Mouse (Mus musculus) C2C12 (cell line): Measurements from ENCODE around the gene Tex36. TPM values are rescaled to one million over a fixed set of nuclear protein-coding genes. Genes with fewer than 3 reads are reported as not detected.

Experiments used
- H3K27me3 ChIP-seq: one replicate; pipeline ENCODE4 v1.6.1; 2011; ENCODE audit not compliant: control insufficient read depth, insufficient read depth, insufficient read length
- H3K36me3 ChIP-seq: one replicate; pipeline ENCODE4 v1.6.1; 2011; ENCODE audit not compliant: control insufficient read depth, insufficient read depth
- H3K4me3 ChIP-seq: one replicate; pipeline ENCODE4 v1.5.1; 2011; ENCODE audit warnings: mild to moderate bottlenecking, control low read depth; ENCODE audit not compliant: poor library complexity, insufficient read depth, severe bottlenecking
- H3K79me2 ChIP-seq: one replicate; pipeline ENCODE4 v1.6.1; 2011; ENCODE audit not compliant: control insufficient read depth, insufficient read depth
- H3K79me3 ChIP-seq: one replicate; pipeline ENCODE4 v1.6.1; 2011; ENCODE audit warnings: low read depth, control low read depth
- H3ac ChIP-seq: one replicate; pipeline ENCODE3; 2011; ENCODE audit warnings: low read depth; ENCODE audit not compliant: control insufficient read depth, insufficient read length
- CEBPB ChIP-seq: IDR thresholded peaks from one replicate; pipeline ENCODE4 v1.6.1; 2011; ENCODE audit warnings: low read depth, mild to moderate bottlenecking, control low read depth, moderate library complexity
- CTCF ChIP-seq: IDR thresholded peaks from one replicate; pipeline ENCODE4 v1.5.1; 2011; ENCODE audit not compliant: control insufficient read depth, insufficient read depth, insufficient read length
- FOSL1 ChIP-seq: IDR thresholded peaks from one replicate; pipeline ENCODE4 v1.8.0; 2011; ENCODE audit warnings: mild to moderate bottlenecking, low read length; ENCODE audit not compliant: poor library complexity, insufficient read depth, severe bottlenecking
- MAX ChIP-seq: IDR thresholded peaks from one replicate; pipeline ENCODE4 v1.6.1; 2011; ENCODE audit warnings: mild to moderate bottlenecking, control low read depth
- MYOD1 ChIP-seq: IDR thresholded peaks from one replicate; pipeline ENCODE4 v1.6.1; 2011; ENCODE audit warnings: low read depth; ENCODE audit not compliant: control insufficient read depth, insufficient read length
- MYOG ChIP-seq: IDR thresholded peaks from one replicate; pipeline ENCODE4 v1.6.1; 2011; ENCODE audit not compliant: control insufficient read depth, insufficient read length; ENCODE audit errors: extremely low read depth
- USF1 ChIP-seq: IDR thresholded peaks from one replicate; pipeline ENCODE4 v1.6.1; 2011; ENCODE audit warnings: low read depth, mild to moderate bottlenecking, control low read depth, moderate library complexity
- polyA plus RNA-seq: library from polyadenylated mRNA; unstranded; fragments of >200 nt; fragmentation: generic; extraction: Trizol; gene quantifications from one replicate; pipeline ENCODE4 v1.2.1, GENCODE M21; 2012; ENCODE audit warnings: missing spikeins

The Tex36 gene
- polyA plus RNA-seq, 1 experiment, result not detected

DNA sequence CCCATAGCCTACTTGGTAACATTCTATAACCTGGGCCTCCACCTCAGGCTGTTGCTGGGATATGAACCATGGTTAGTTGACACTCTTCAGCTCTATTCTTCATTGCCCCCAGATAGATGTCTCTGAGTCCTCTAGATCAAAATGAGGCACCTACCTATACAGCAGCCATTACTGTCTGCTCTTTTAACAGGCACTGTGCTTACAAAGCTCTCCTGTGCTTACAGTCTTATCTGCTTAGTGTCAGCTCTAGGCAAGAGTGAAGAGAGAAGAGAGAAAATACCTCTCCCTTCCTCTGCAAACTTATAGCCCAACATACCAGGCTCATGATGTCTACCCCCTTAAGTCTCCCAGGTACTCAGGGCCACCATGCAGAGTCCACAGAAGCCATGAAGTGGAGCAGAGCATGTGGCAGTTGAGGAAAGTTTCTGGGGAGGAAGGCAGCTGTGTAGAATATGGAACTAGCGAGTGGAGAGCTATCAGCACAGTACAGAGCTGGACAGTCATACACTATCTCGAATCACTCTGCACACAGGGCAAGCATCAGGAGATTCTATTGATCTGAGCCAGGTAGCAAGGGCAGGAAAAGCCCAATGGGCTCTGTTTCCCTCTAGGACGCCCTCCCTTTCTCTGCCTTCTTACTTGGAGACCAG is 38.7 kb downstream of the Tex36 start:
- no peak overlapping the region for H3K4me3 ChIP-seq
- H3K79me2 ChIP-seq, result no peaks in the 10 kb centered on the region
- TF ChIP-seq MAX, result no peak
- peaks cover 7% of the 10 kb centered on the region for H3K27me3 ChIP-seq
- no peaks in the 10 kb centered on the region for H3K79me3 ChIP-seq
- no peak overlapping the region for H3ac ChIP-seq
- no peaks in the 10 kb centered on the region for H3K36me3 ChIP-seq

DNA sequence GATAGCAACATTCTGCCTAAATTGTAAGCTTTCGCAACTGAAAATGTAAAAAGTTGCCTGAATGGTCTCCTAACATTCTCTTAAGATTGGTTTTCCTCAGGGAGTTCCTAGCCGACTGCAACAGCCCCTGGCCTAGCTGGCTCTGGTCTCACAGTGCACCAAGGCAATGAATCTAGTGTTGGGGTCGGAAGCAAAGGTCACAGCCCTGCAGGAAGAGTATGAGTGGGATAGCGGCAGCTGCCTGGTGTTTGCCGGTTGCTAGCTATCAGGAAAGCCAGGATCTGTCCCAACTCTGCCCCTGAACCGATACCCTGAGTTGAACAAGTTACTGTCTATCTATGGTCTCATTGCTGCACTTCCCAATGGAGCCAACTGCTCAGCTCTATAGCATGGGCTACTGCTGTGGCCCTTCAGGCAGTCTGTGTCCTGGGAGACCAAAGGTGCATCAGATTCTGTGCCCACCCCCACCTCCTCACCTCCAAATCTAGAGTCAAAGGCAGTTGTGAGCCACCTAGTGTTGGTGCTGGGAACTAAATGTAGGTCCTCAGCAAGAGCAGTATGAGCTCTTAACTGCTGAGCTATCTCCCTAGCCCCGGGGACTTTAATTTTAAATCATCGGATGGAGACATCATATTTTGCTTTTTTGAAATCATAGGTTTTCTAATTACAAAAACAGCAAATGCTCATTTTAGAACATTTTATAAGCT is 46.0 kb downstream of the Tex36 start:
- H3K4me3 ChIP-seq, result no peak overlapping the region
- H3K27me3 ChIP-seq, result peaks cover 7% of the 10 kb centered on the region
- H3K79me3 ChIP-seq, result no peaks in the 10 kb centered on the region
- H3ac ChIP-seq, result no peak overlapping the region
- no peaks in the 10 kb centered on the region for H3K79me2 ChIP-seq
- TF ChIP-seq CEBPB (no peak), MYOG (no peak), USF1 (no peak), CTCF (no peak), FOSL1 (no peak), MYOD1 (no peak), MAX (no peak)
- H3K36me3 ChIP-seq, result no peaks in the 10 kb centered on the region

DNA sequence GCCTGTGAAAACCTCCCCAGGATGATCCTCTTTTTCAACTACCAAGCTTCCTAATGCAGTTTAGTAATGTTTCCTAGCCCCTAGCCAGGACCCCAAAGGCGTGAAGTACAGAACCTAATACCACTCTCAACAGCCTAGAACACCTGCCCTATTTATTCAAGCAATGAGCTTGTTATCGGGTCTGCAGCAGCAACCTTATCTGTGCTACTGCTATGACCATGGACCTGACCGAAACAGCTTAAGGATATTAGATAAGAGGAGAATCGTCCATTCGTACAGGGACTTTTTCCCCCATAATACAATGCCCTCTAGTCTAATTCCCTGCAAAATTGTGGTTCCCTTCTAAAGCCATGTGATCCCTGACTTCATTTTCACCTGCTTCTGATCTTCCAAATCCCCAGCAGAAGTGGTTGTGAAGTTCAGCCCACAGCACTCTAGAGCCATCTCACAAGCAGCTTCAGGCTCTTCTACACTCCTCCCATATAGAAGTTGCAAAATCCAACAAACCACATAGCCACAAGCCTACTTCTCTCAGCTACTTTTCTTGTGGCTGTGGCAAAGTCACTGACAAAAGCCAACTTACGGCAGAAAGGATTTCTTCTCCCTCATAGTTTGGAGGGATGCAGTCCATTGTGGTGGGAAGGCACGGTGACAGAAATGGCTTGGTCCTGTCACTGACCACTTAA is 49.5 kb downstream of the Tex36 start:
- H3ac ChIP-seq, result no peak overlapping the region
- no peak overlapping the region for H3K4me3 ChIP-seq
- peaks cover 4% of the 10 kb centered on the region for H3K27me3 ChIP-seq
- H3K79me3 ChIP-seq, result no peaks in the 10 kb centered on the region
- no peaks in the 10 kb centered on the region for H3K79me2 ChIP-seq
- H3K36me3 ChIP-seq, result no peaks in the 10 kb centered on the region
- TF ChIP-seq MYOD1 (no peak), FOSL1 (no peak), USF1 (no peak), MAX (no peak), CTCF (no peak), MYOG (no peak)

DNA sequence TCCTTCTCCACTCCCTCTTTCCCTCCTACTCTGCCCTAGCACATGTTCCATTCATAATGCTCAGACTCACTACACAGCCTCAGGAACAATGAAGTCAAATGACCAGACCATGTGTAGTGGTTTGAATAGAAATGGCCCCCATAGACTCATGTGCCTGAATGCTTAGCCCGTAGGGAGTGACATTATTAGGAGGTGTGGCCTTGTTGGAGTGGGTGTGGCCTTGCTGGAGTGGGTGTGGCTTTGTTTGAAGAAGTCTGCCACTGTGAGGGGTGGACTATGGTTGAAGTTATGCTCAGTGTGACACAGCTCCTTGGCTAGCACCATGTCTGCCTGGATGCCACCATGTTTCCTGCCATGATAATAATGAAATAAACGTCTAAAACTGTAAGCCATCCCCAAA is 51.0 kb downstream of the Tex36 start:
- H3K79me2 ChIP-seq, result no peaks in the 10 kb centered on the region
- H3ac ChIP-seq, result no peak overlapping the region
- TF ChIP-seq FOSL1 (no peak), CTCF (no peak), MYOG (no peak), USF1 (no peak), CEBPB (no peak), MYOD1 (no peak), MAX (no peak)
- H3K79me3 ChIP-seq, result no peaks in the 10 kb centered on the region
- no peaks in the 10 kb centered on the region for H3K36me3 ChIP-seq
- no peak overlapping the region for H3K4me3 ChIP-seq
- H3K27me3 ChIP-seq, result peaks cover 4% of the 10 kb centered on the region

GRCm38 (mm10) chr7:133548434-133548833 is 53.5 kb downstream of the Tex36 start:
- TF ChIP-seq MYOG (no peak), USF1 (no peak), MAX (no peak), CEBPB (no peak), CTCF (no peak)
- Histone ChIP-seq H3ac (no peak overlapping the region), H3K79me3 (no peaks in the 10 kb centered on the region), H3K27me3 (peaks cover 5% of the 10 kb centered on the region), H3K4me3 (no peak overlapping the region), H3K36me3 (no peaks in the 10 kb centered on the region), H3K79me2 (no peaks in the 10 kb centered on the region)

- H3K79me2 ChIP-seq, result no peaks in the 10 kb centered on the region
- no peaks in the 10 kb centered on the region for H3K79me3 ChIP-seq
- H3K36me3 ChIP-seq, result no peaks in the 10 kb centered on the region
- peaks cover 5% of the 10 kb centered on the region for H3K27me3 ChIP-seq
- no peak overlapping the region for H3K4me3 ChIP-seq
- TF ChIP-seq CTCF (no peak), CEBPB (no peak), USF1 (no peak), FOSL1 (no peak), MAX (no peak), MYOD1 (no peak), MYOG (no peak)
- H3ac ChIP-seq, result no peak overlapping the region
Observed at GRCm38 (mm10) chr7:133545631-133546030, 56.3 kb downstream of the Tex36 start.
